Mouse (Mus musculus) ES-E14 (cell line): ENCODE measurements around the gene Ndufa5.

Source experiments
- CHD2 ChIP-seq: IDR thresholded peaks from 2 replicates; pipeline ENCODE4 v1.6.1; 2014; ENCODE audit warnings: mild to moderate bottlenecking, low read depth, low read length, inconsistent platforms
- HCFC1 ChIP-seq: IDR thresholded peaks from 2 replicates; pipeline ENCODE4 v1.6.1; 2012; ENCODE audit warnings: low read length, inconsistent platforms, borderline replicate concordance; ENCODE audit not compliant: insufficient read depth
- MAFK ChIP-seq: IDR thresholded peaks from 2 replicates; pipeline ENCODE4 v1.6.1; 2014; ENCODE audit warnings: mild to moderate bottlenecking, low read depth, low read length, inconsistent platforms; ENCODE audit not compliant: insufficient read depth
- ZC3H11A ChIP-seq: IDR thresholded peaks from 2 replicates; pipeline ENCODE4 v1.6.1; 2012; ENCODE audit warnings: low read depth, mild to moderate bottlenecking, inconsistent platforms, low read length, borderline replicate concordance
- ZNF384 ChIP-seq: IDR thresholded peaks from 2 replicates; pipeline ENCODE4 v1.6.1; 2012; ENCODE audit warnings: low read depth, low read length, inconsistent platforms

DNA sequence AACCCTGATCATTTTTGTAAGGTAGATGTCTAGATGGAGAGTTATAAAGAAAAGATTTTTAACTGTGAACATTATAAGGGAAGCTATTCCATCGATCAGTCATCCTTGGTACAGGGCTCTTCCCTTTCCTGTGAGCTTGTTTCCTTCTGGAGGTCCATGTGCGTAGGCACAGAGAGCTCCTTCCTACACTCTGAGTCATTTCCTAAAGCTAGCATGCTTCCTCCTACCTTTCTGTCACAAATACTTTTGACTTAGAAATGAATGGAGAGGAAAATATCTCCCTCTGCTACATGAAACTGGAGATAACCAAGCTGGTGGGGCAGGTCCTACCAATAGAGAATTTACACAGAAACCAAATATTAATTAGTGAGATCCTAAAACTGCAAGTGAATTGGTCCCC lies 22.0 kb upstream of the Ndufa5 start:
- TF ChIP-seq MAFK, result no peak
- no peak for TF ChIP-seq ZNF384
- TF ChIP-seq ZC3H11A, result no peak
- TF ChIP-seq CHD2, result no peak
- no peak for TF ChIP-seq HCFC1
